Mouse (Mus musculus): Measurements from ENCODE around the gene Thbd.

The Thbd gene

DNA sequence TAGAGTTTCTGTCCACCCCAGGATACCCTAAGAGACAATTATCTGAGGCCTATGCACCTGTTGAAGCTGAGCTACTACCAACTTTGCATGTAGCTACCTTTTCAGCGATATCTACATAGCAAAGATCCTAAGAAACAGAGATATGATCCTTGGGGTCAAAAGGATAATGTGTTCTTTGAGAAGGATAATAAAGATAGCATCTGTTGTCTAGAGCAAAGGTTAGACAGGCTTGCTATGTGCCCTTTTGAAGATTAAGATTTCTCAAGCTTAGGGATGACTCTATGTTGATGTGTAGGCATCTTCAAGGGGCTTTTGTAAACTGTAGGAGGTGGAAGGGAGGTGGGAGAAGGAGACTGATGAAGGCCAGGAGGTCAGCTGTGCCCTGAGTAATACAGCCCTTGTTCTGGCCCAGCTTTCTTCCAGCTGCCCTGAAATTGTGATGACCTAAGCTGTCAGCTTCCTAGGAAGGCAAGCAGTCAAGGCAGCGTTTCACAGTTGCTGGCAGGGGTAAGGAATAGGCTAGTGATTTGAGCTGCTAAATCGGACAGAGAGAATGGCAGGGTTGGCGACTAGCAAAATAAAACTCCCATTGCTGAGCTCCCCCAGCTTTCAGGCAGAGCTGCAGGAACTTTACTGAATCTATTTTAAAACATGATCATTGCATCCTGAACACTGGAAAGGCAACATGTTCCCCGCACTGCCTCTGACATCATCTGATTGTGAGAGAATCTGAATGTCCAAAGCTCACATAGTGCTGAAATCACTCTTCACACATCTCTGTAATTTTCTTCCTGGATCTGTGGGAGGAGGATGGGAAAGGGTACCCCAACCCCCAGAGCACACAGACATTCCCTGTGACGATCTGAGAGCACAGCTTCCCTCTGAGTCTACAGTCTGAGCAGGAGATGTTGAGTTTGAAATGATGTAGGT, 20.1 kb downstream of the Thbd start:
- DNase-seq (ENCODE audit: low read depth, low spot score): no peak

DNA sequence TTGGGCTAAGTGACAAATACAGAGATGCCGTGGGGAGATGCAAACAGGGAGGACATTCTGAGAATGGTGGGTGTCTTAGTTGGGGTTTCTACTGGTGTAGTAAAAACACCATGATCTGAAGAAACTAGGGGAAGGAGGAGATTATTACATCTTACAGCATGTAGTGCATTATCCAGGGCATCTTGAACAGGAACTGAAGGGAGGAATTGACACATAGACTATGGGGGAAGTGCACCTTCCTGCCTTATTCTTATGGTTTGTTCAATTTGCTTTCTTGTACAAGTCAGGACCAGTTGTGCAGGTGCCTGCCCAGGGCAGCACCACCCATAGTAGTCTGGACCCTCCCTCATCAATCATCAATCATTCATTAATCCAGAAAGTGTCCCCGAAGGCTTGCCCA, 21.1 kb downstream of the Thbd start:
- no peak for DNase-seq (ENCODE audit: low read depth, low spot score)

- no peak for DNase-seq (ENCODE audit: low read depth, low spot score)
These were observed 21.5 kb downstream of the Thbd start for GRCm38 (mm10) chr2:148386476-148386875.

- no peak for DNase-seq (ENCODE audit: low read depth, low spot score)
These were observed 26.9 kb downstream of the Thbd start for GRCm38 (mm10) chr2:148381076-148381475.

GRCm38 (mm10) chr2:148379899-148380413, 28.0 kb downstream of the Thbd start:
- no peak for DNase-seq (ENCODE audit: low read depth, low spot score)

DNA sequence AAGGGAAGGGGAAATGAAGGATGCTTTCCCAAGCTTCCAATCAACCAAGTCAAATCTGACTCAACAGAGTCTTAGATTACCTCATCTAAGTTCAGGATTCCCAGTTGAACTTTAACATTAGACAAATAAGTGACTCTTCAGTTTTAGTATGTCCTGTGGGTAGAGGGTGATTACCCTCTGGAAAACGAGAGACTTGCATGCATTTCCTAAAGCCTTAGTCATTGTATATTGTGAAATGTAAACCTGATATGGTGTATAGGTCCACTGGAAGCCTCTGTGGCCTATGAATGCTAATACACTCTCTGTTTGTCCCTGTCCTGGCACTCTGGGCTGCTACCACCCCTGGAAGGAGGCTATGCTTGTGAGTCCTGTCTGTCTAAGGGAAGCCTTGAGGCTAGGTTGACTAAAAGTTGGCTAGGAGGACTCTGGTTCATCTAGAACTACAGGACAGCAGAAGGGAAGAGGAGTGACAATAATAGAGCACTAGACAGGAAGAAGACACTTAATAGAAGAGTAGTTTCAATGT, 29.1 kb downstream of the Thbd start:
- DNase-seq (ENCODE audit: low read depth, low spot score): no peak

GRCm38 (mm10) chr2:148375326-148376150, 32.5 kb downstream of the Thbd start:
- no peak for DNase-seq (ENCODE audit: low read depth, low spot score)

DNA sequence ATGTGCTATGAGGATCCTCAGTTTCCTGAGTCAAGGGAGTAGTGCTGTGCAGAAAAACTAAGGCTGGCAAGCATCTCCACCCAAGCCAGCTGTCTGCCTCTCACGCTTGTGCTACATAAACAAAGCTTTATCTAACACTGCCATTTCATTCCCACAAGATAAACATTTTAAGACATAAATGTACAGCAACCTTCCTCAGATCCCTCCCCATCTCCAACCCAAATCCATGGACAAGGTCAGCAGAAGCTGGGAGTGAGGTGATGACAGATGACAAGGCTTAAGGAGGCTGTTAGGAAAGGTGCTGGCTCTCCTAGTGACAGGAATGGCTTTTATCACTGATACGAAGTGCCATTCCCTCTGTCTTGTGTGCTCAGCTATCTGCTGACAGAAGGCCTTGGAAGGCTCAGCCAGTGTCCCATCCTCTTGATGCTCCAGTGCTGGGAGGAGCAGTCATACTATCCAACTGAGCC, 34.4 kb downstream of the Thbd start:
- DNase-seq (ENCODE audit: low read depth, low spot score): no peak

- no peak for DNase-seq (ENCODE audit: low read depth, low spot score)
These were observed 36.0 kb downstream of the Thbd start for GRCm38 (mm10) chr2:148371743-148372630.

GRCm38 (mm10) chr2:148365227-148365626, 42.8 kb downstream of the Thbd start:
- DNase-seq (ENCODE audit: low read depth, low spot score): no peak

- DNase-seq (ENCODE audit: low read depth, low spot score): no peak
These were observed 43.5 kb downstream of the Thbd start for GRCm38 (mm10) chr2:148364536-148364935.

- no peak for DNase-seq (ENCODE audit: low read depth, low spot score)
These were observed 50.8 kb downstream of the Thbd start for GRCm38 (mm10) chr2:148357145-148357544.

Measured in A20 (cell line).